Mouse (Mus musculus) B cell, adult 67 days (primary cell): ENCODE data around the gene Cmtm6. TPM values are rescaled to one million over a fixed set of nuclear protein-coding genes. Genes with fewer than 3 reads are reported as not detected.

Experiments used
- total RNA-seq, 2 experiments: library from RNA; stranded (reverse); gene quantifications; 4 replicates each; pipeline ENCODE4 v1.2.4; 2023

Cmtm6 gene
- 100 to 1,000 TPM in 1 of 2 experiments, 10 to 100 TPM in 1; 97.6 to 105 TPM for total RNA-seq

GRCm38 (mm10) chr9:114731011-114731755 is at the start of gene Cmtm6:
TSS of gene Cmtm6 (plus strand) at chr9:114731116.

GRCm38 (mm10) chr9:114688252-114688952 is 42.5 kb upstream of the Cmtm6 start, which contains the start of gene Dync1li1:
TSS of gene Dync1li1 (plus strand) at chr9:114688790.

GRCm38 (mm10) chr9:114781526-114782212 is 50.8 kb downstream of the Cmtm6 start, which contains the start of gene Cmtm7:
TSS of gene Cmtm7 (minus strand) at chr9:114781856.

Other genes with a start within 250 kb of the Cmtm6 start
- gene Ccr4, start 226.2 kb upstream of the Cmtm6 start, total RNA-seq: not detected
- not detected for gene C130032M10Rik, start 215.4 kb upstream of the Cmtm6 start, total RNA-seq
- not detected for gene Trim71, start 166.7 kb upstream of the Cmtm6 start, total RNA-seq
- gene Cnot10, start 90.9 kb upstream of the Cmtm6 start, total RNA-seq: 10 to 100 TPM; 73.3 to 73.8 TPM
- gene Dync1li1, start 42.3 kb upstream of the Cmtm6 start, total RNA-seq: 10 to 100 TPM; 42.9 to 48.1 TPM
- gene Cmtm7, start 50.7 kb downstream of the Cmtm6 start, total RNA-seq: 100 to 1,000 TPM; 167 to 177 TPM
- 1 to 10 TPM in 1 of 2 experiments, under 1 TPM in 1; 0.58 to 2.0 TPM for gene Cmtm8, start 113.0 kb downstream of the Cmtm6 start, total RNA-seq
- 10 to 100 TPM; 70.8 to 79.7 TPM for gene Gpd1l, start 202.9 kb downstream of the Cmtm6 start, total RNA-seq
- not detected for gene Osbpl10, start 247.5 kb downstream of the Cmtm6 start, total RNA-seq